In genomic region chr9:98544042-98544441, GRCm38 (mm10) we compare ENCODE assay signal across 25 mouse cellular contexts. TPM values are rescaled to one million over a fixed set of nuclear protein-coding genes. Genes with fewer than 3 reads are reported as not detected.
DNase-seq lines count a peak whose midpoint lies in the region; ATAC-seq and TF ChIP-seq lines count a peak whose summit lies in the region.
"Had no signal": no experiment of that assay in that cellular context is flagged by ENCODE, and none has a peak within 500 bp of the region (broad histone marks: within the 10 kb centered on the region; RNA-seq: fewer than 3 reads in every experiment).

No protein-coding gene starts in this region.

- intact Hi-C loops in left cerebral cortex, adult 2 months (cut with DNase I), result no loop called here

- TF ChIP-seq CTCF in left cerebral cortex, adult 2 months (IDR thresholded peaks at IDR 0.05), result no peak

- no peak overlapping the region for H3K9ac ChIP-seq in midbrain, embryonic 16.5 days (ENCODE audit: low read depth, low read length)
- H3K9ac ChIP-seq in intestine, embryonic 16.5 days (ENCODE audit: low read depth, low read length), result no peak overlapping the region
- H3K9ac ChIP-seq: embryonic facial prominence, embryonic 12.5 days; forebrain, embryonic 13.5 days; forebrain, embryonic 15.5 days; forebrain, postnatal 0 days had no signal

- H3K4me2 ChIP-seq in midbrain, embryonic 16.5 days (ENCODE audit: low read length), result no peak overlapping the region
- no peak overlapping the region for H3K4me2 ChIP-seq in intestine, embryonic 16.5 days (ENCODE audit: low read depth, low read length)
- H3K4me2 ChIP-seq: embryonic facial prominence, embryonic 12.5 days; forebrain, embryonic 13.5 days; forebrain, embryonic 15.5 days had no signal

- H3K36me3 ChIP-seq in midbrain, embryonic 16.5 days (ENCODE audit: control insufficient read depth, insufficient read depth, low read length), result no peaks in the 10 kb centered on the region
- H3K36me3 ChIP-seq in intestine, embryonic 16.5 days (ENCODE audit: control insufficient read depth, insufficient read depth, low read length), result no peaks in the 10 kb centered on the region
- H3K36me3 ChIP-seq: embryonic facial prominence, embryonic 10.5 days; embryonic facial prominence, embryonic 12.5 days; forebrain, embryonic 15.5 days had no signal

- DNase-seq in 416B (ENCODE audit: low read depth), result peak; percentile 27
- DNase-seq in A20 (ENCODE audit: low read depth, low spot score), result peak; percentile 24
- no peak for DNase-seq in left cerebral cortex, adult 2 months (ENCODE audit: extremely low spot score in 1 of 2, low spot score in 2 of 2)
- DNase-seq: adrenal gland, adult 8-10 months; adrenal gland, postnatal 14 days; adrenal gland, postnatal 36 days; cerebellum, adult 11-12 months; cerebellum, adult 2 months; cerebellum, adult 9-10 months; cerebellum, postnatal 10 days; cerebellum, postnatal 25 days; forebrain, postnatal 0 days had no signal

- H3K27ac ChIP-seq in left cerebral cortex, adult 2 months, result no peak overlapping the region
- H3K27ac ChIP-seq in midbrain, embryonic 16.5 days (ENCODE audit: low read length), result no peak overlapping the region
- H3K27ac ChIP-seq in intestine, embryonic 16.5 days (ENCODE audit: low read length), result no peak overlapping the region
- H3K27ac ChIP-seq: embryonic facial prominence, embryonic 10.5 days; embryonic facial prominence, embryonic 12.5 days; forebrain, embryonic 13.5 days; forebrain, embryonic 15.5 days had no signal

- no peaks in the 10 kb centered on the region for H3K9me3 ChIP-seq in midbrain, embryonic 16.5 days (replicated peaks; ENCODE audit: control insufficient read depth, low read length, poor library complexity, severe bottlenecking)
- no peaks in the 10 kb centered on the region for H3K9me3 ChIP-seq in intestine, embryonic 16.5 days (ENCODE audit: control insufficient read depth, low read length)
- H3K9me3 ChIP-seq: embryonic facial prominence, embryonic 10.5 days; embryonic facial prominence, embryonic 12.5 days; forebrain, embryonic 13.5 days; forebrain, embryonic 15.5 days had no signal

- WGBS in midbrain, embryonic 16.5 days, result 89% methylated on average over 3 of the region's 3 CpGs
- WGBS in intestine, embryonic 16.5 days, result 84% methylated on average over 3 of the region's 3 CpGs

- no peak overlapping the region for H3K4me3 ChIP-seq in left cerebral cortex, adult 2 months
- no peak overlapping the region for H3K4me3 ChIP-seq in midbrain, embryonic 16.5 days (ENCODE audit: low read depth, low read length)
- H3K4me3 ChIP-seq in intestine, embryonic 16.5 days (ENCODE audit: low read length), result no peak overlapping the region
- H3K4me3 ChIP-seq: embryonic facial prominence, embryonic 10.5 days; embryonic facial prominence, embryonic 12.5 days; forebrain, embryonic 13.5 days; forebrain, embryonic 15.5 days had no signal

- ATAC-seq in megakaryocyte progenitor cell, adult 5-6 weeks (replicated peaks; ENCODE audit: poor library complexity), result peak; percentile 44; the same call in 1 of the 2 replicates
- ATAC-seq in midbrain, embryonic 16.5 days, result no peak
- ATAC-seq in intestine, embryonic 16.5 days, result no peak
- ATAC-seq: activated CD4-positive, CD25-positive, alpha-beta regulatory T cell, adult 4 months; forebrain, embryonic 13.5 days; forebrain, embryonic 15.5 days; forebrain, postnatal 0 days had no signal

- H3K27me3 ChIP-seq in midbrain, embryonic 16.5 days (ENCODE audit: control insufficient read depth, insufficient read depth, low read depth, low read length), result no peaks in the 10 kb centered on the region
- no peaks in the 10 kb centered on the region for H3K27me3 ChIP-seq in intestine, embryonic 16.5 days (replicated peaks; ENCODE audit: control insufficient read depth, insufficient read depth, low read length)
- H3K27me3 ChIP-seq: embryonic facial prominence, embryonic 12.5 days; forebrain, embryonic 15.5 days had no signal

- H3K4me1 ChIP-seq in midbrain, embryonic 16.5 days (ENCODE audit: control insufficient read depth, insufficient read depth, low read length), result no peaks in the 10 kb centered on the region
- H3K4me1 ChIP-seq in intestine, embryonic 16.5 days (ENCODE audit: control insufficient read depth, insufficient read depth, low read length), result no peaks in the 10 kb centered on the region
- H3K4me1 ChIP-seq: embryonic facial prominence, embryonic 10.5 days; embryonic facial prominence, embryonic 12.5 days; forebrain, embryonic 13.5 days; forebrain, embryonic 15.5 days had no signal

RNA-seq across cellular contexts. Expression of gene Copb2, which starts 19.5 kb away (rescaled TPM):
- 169 and 203 TPM in 2 replicates for total RNA-seq in megakaryocyte progenitor cell, adult 5-6 weeks (2015)
- total RNA-seq in megakaryocyte progenitor cell, adult 5-6 weeks (2017), result 183 and 190 TPM in 2 replicates
- 10 to 100 TPM; 84.2 to 91.0 TPM for total RNA-seq in left cerebral cortex, adult 2 months (2021)
- polyA plus RNA-seq in midbrain, embryonic 16.5 days (2015; fragmentation: Nextera tagmentation; extraction: Ambion mirVana), result 119 and 125 TPM in 2 replicates
- polyA plus RNA-seq in intestine, embryonic 16.5 days (2015; fragmentation: Nextera tagmentation; extraction: Ambion mirVana), result 160 and 166 TPM in 2 replicates

RNA-seq across cellular contexts. Expression of gene Mrps22, which starts 57.4 kb away (rescaled TPM):
- 39.6 and 44.2 TPM in 2 replicates for total RNA-seq in megakaryocyte progenitor cell, adult 5-6 weeks (2015)
- total RNA-seq in megakaryocyte progenitor cell, adult 5-6 weeks (2017), result 75.8 and 85.7 TPM in 2 replicates
- total RNA-seq in left cerebral cortex, adult 2 months (2021), result 10 to 100 TPM; 27.7 to 28.0 TPM
- polyA plus RNA-seq in midbrain, embryonic 16.5 days (2015; fragmentation: Nextera tagmentation; extraction: Ambion mirVana), result 50.4 and 54.1 TPM in 2 replicates
- polyA plus RNA-seq in intestine, embryonic 16.5 days (2015; fragmentation: Nextera tagmentation; extraction: Ambion mirVana), result 64.7 and 68.7 TPM in 2 replicates

RNA-seq across cellular contexts. Expression of gene Rbp2, which starts 58.1 kb away (rescaled TPM):
- not detected in 2 replicates for total RNA-seq in megakaryocyte progenitor cell, adult 5-6 weeks (2015)
- total RNA-seq in megakaryocyte progenitor cell, adult 5-6 weeks (2017), result not detected in 2 replicates
- not detected for total RNA-seq in left cerebral cortex, adult 2 months (2021)
- polyA plus RNA-seq in midbrain, embryonic 16.5 days (2015; fragmentation: Nextera tagmentation; extraction: Ambion mirVana), result not detected in 2 replicates
- polyA plus RNA-seq in intestine, embryonic 16.5 days (2015; fragmentation: Nextera tagmentation; extraction: Ambion mirVana), result 749 and 1,123 TPM in 2 replicates
- total RNA-seq: adrenal gland, adult 18-20 months; adrenal gland, adult 8-10 months; adrenal gland, postnatal 14 days; adrenal gland, postnatal 36 days; ES-E14; MEL had no signal
- polyA plus RNA-seq: activated CD4-positive, CD25-positive, alpha-beta regulatory T cell, adult 4 months; cerebellum, adult 2 months; cortical plate, adult 2 months; forebrain, embryonic 11.5 days; forebrain, embryonic 13.5 days had no signal

Comparison
In these comparisons a context has a peak if more than half of its experiments do, and no peak if none do; other contexts are left out.
1. DNase-seq: peak in 416B (single experiment) and A20 (single experiment); none in left cerebral cortex, adult 2 months (0 of 2).